Mouse (Mus musculus): ENCODE results near the gene Ank2.

DNA sequence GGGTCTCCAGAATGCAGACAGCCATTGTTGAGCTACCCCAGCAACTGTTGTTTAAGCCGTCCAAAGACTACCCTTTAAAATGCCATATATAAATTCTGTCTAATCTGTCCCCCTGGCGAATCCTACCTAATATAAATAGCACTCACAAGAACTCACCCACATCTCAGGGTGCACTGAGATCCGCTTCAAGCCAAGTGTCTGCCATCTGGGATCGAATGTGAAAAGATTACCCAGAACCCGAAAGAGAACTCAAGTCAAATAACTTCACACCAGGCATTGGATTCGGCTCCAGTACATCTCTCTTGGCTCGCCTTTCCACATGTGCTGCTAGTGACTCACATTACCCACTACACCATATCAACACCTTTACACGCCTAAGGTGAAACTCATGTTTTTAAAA, 103.9 kb downstream of the Ank2 start:
- TF ChIP-seq POLR2A (IDR thresholded peaks at IDR 0.05; ENCODE audit: extremely low read depth, insufficient read depth, low read length) = no peak
- no peak for TF ChIP-seq CTCF (IDR thresholded peaks at IDR 0.05; ENCODE audit: low read depth, low read length)

All from liver, adult 2 months (tissue).